Mouse (Mus musculus) midbrain, embryonic 13.5 days (tissue): ENCODE measurements around the gene Rnf123. TPM values are rescaled to one million over a fixed set of nuclear protein-coding genes. Genes with fewer than 3 reads are reported as not detected.
A peak's percentile ranks its signal among the peaks of the same experiment; 100 is the strongest.
"Not testable (repeated sequence)": the region's sequence is repeated elsewhere in the genome, so short reads cannot be mapped to it uniquely, and the experiment has no call there.

Source experiments
- ATAC-seq: fragments of 200-750 bp; cut with Nextera tagmentation; 2 replicates; pipeline ENCODE4 v1.8.0; 2017; ENCODE audit warnings: mild to moderate bottlenecking, moderate TSS enrichment, moderate library complexity
- H3K27ac ChIP-seq: fragments of 300-500 bp; sonication (generic); 2 replicates; pipeline ENCODE4 v1.5.1; 2015; ENCODE audit warnings: inconsistent platforms, mild to moderate bottlenecking, moderate library complexity
- H3K27me3 ChIP-seq: fragments of 300-500 bp; sonication (generic); 2 replicates; pipeline ENCODE4 v1.6.1; 2015; ENCODE audit warnings: mild to moderate bottlenecking, inconsistent platforms
- H3K36me3 ChIP-seq: fragments of 300-500 bp; sonication (generic); 2 replicates; pipeline ENCODE4 v1.6.1; 2015; ENCODE audit warnings: mild to moderate bottlenecking, inconsistent platforms
- H3K4me1 ChIP-seq: fragments of 300-500 bp; sonication (generic); replicated peaks from 2 replicates; pipeline ENCODE4 v1.6.1; 2015; ENCODE audit warnings: inconsistent platforms
- H3K4me2 ChIP-seq: fragments of 300-500 bp; sonication (generic); replicated peaks from 2 replicates; pipeline ENCODE4 v1.6.1; 2015; ENCODE audit warnings: moderate library complexity, mild to moderate bottlenecking, inconsistent platforms
- H3K4me3 ChIP-seq: fragments of 300-500 bp; sonication (generic); replicated peaks from 2 replicates; pipeline ENCODE4 v1.5.1; 2015; ENCODE audit warnings: mild to moderate bottlenecking, inconsistent platforms
- H3K9ac ChIP-seq: fragments of 300-500 bp; sonication (generic); replicated peaks from 2 replicates; pipeline ENCODE4 v1.6.1; 2015; ENCODE audit warnings: mild to moderate bottlenecking, inconsistent platforms
- H3K9me3 ChIP-seq: fragments of 300-500 bp; sonication (generic); 2 replicates; pipeline ENCODE4 v1.6.1; 2016; ENCODE audit warnings: mild to moderate bottlenecking, inconsistent platforms
- WGBS: fragments of 180-500 bp; shearing (Covaris S2); methylation state at CpG from one replicate; pipeline ENCODE4 v1.1.7; 2015; 5-methylcytosine and 5-hydroxymethylcytosine counted together
- polyA plus RNA-seq: library from polyadenylated mRNA; unstranded; fragments of >200 nt; fragmentation: Nextera tagmentation; extraction: Ambion mirVana; gene quantifications from 2 replicates; pipeline ENCODE4 v1.2.1, GENCODE M21; 2015

Rnf123 gene
- polyA plus RNA-seq, 1 experiment from 2014 or later: 46.2 TPM

GRCm38 (mm10) chr9:108047601-108048565 is 35.3 kb downstream of the Rnf123 start:
- 53% methylated on average over 17 of the region's 17 CpGs for WGBS
- no peak for ATAC-seq
- peak overlapping the region; percentile 80 for H3K4me2 ChIP-seq
- peaks cover 58% of the 10 kb centered on the region for H3K36me3 ChIP-seq
- H3K4me1 ChIP-seq: peaks cover 27% of the 10 kb centered on the region
- no peaks in the 10 kb centered on the region for H3K27me3 ChIP-seq
- H3K9ac ChIP-seq: peak overlapping the region; percentile 75
- H3K27ac ChIP-seq: peak overlapping the region; percentile 74
- no peaks in the 10 kb centered on the region for H3K9me3 ChIP-seq
- peak overlapping the region; percentile 72 for H3K4me3 ChIP-seq

GRCm38 (mm10) chr9:108046582-108046981 is 36.6 kb downstream of the Rnf123 start:
- Histone ChIP-seq H3K36me3 (peaks cover 64% of the 10 kb centered on the region), H3K4me1 (peaks cover 23% of the 10 kb centered on the region), H3K4me3 (no peak overlapping the region), H3K27ac (no peak overlapping the region), H3K9me3 (no peaks in the 10 kb centered on the region), H3K27me3 (no peaks in the 10 kb centered on the region), H3K9ac (no peak overlapping the region), H3K4me2 (no peak overlapping the region)
- ATAC-seq: no peak
- WGBS: 90% methylated on average over 4 of the region's 4 CpGs

- Histone ChIP-seq H3K9ac (no peak overlapping the region), H3K4me2 (no peak overlapping the region), H3K4me1 (peaks cover 17% of the 10 kb centered on the region), H3K36me3 (peaks cover 65% of the 10 kb centered on the region), H3K9me3 (no peaks in the 10 kb centered on the region), H3K27me3 (no peaks in the 10 kb centered on the region), H3K4me3 (no peak overlapping the region), H3K27ac (no peak overlapping the region)
- 97% methylated on average over 8 of the region's 8 CpGs for WGBS
- no peak for ATAC-seq
These were observed 38.2 kb downstream of the Rnf123 start for GRCm38 (mm10) chr9:108044751-108045492.

GRCm38 (mm10) chr9:108035331-108036156 is 47.6 kb downstream of the Rnf123 start:
- no peaks in the 10 kb centered on the region for H3K4me1 ChIP-seq
- H3K4me3 ChIP-seq: no peak overlapping the region
- H3K27ac ChIP-seq: no peak overlapping the region
- H3K9me3 ChIP-seq: no peaks in the 10 kb centered on the region
- H3K4me2 ChIP-seq: no peak overlapping the region
- H3K27me3 ChIP-seq: no peaks in the 10 kb centered on the region
- no peak overlapping the region for H3K9ac ChIP-seq
- WGBS: 95% methylated on average over 2 of the region's 2 CpGs
- no peak for ATAC-seq
- H3K36me3 ChIP-seq: peaks cover 66% of the 10 kb centered on the region

- Histone ChIP-seq H3K9me3 (no peaks in the 10 kb centered on the region), H3K36me3 (peaks cover 64% of the 10 kb centered on the region), H3K9ac (no peak overlapping the region), H3K27ac (no peak overlapping the region), H3K4me3 (no peak overlapping the region), H3K4me2 (no peak overlapping the region), H3K4me1 (no peaks in the 10 kb centered on the region), H3K27me3 (no peaks in the 10 kb centered on the region)
- no peak for ATAC-seq
- WGBS: 91% methylated on average over 5 of the region's 5 CpGs
These were observed 51.0 kb downstream of the Rnf123 start for GRCm38 (mm10) chr9:108032126-108032525.

- 98% methylated on average over 3 of the region's 3 CpGs for WGBS
- H3K27ac ChIP-seq: no peak overlapping the region
- H3K4me2 ChIP-seq: no peak overlapping the region
- ATAC-seq: no peak
- no peak overlapping the region for H3K9ac ChIP-seq
- H3K36me3 ChIP-seq: peaks cover 64% of the 10 kb centered on the region
- no peaks in the 10 kb centered on the region for H3K27me3 ChIP-seq
- H3K4me1 ChIP-seq: no peaks in the 10 kb centered on the region
- H3K9me3 ChIP-seq: no peaks in the 10 kb centered on the region
- no peak overlapping the region for H3K4me3 ChIP-seq
These were observed 55.3 kb downstream of the Rnf123 start for GRCm38 (mm10) chr9:108027867-108028266.

GRCm38 (mm10) chr9:108026584-108026983 is 56.6 kb downstream of the Rnf123 start:
- no peak overlapping the region for H3K4me2 ChIP-seq
- no peak overlapping the region for H3K9ac ChIP-seq
- H3K27me3 ChIP-seq: no peaks in the 10 kb centered on the region
- no peak for ATAC-seq
- H3K36me3 ChIP-seq: peaks cover 54% of the 10 kb centered on the region
- H3K27ac ChIP-seq: no peak overlapping the region
- no peak overlapping the region for H3K4me3 ChIP-seq
- 93% methylated on average over 3 of the region's 3 CpGs for WGBS
- H3K9me3 ChIP-seq: no peaks in the 10 kb centered on the region
- no peaks in the 10 kb centered on the region for H3K4me1 ChIP-seq

GRCm38 (mm10) chr9:108023216-108023615 is 59.9 kb downstream of the Rnf123 start:
- WGBS: 92% methylated on average over 3 of the region's 3 CpGs

GRCm38 (mm10) chr9:108020741-108021140 is 62.4 kb downstream of the Rnf123 start:
- WGBS: 96% methylated on average over 1 of the region's 1 CpGs
- no peak for ATAC-seq
- no peak overlapping the region for H3K27ac ChIP-seq
- no peaks in the 10 kb centered on the region for H3K27me3 ChIP-seq
- H3K4me2 ChIP-seq: no peak overlapping the region
- H3K4me3 ChIP-seq: no peak overlapping the region
- H3K9me3 ChIP-seq: no peaks in the 10 kb centered on the region
- H3K36me3 ChIP-seq: peaks cover 20% of the 10 kb centered on the region
- H3K9ac ChIP-seq: no peak overlapping the region
- H3K4me1 ChIP-seq: no peaks in the 10 kb centered on the region

More at GRCm38 (mm10) chr9:108023216-108023615, 59.9 kb downstream of the Rnf123 start:
- Histone ChIP-seq H3K4me2 (no peak overlapping the region), H3K9me3 (no peaks in the 10 kb centered on the region), H3K27me3 (no peaks in the 10 kb centered on the region), H3K27ac (no peak overlapping the region), H3K4me1 (no peaks in the 10 kb centered on the region), H3K4me3 (no peak overlapping the region), H3K36me3 (peaks cover 40% of the 10 kb centered on the region), H3K9ac (no peak overlapping the region)
- ATAC-seq: no peak

- 83% methylated on average over 3 of the region's 3 CpGs for WGBS
- H3K9ac ChIP-seq: no peak overlapping the region
These were observed 66.0 kb downstream of the Rnf123 start for GRCm38 (mm10) chr9:108017127-108017526.

GRCm38 (mm10) chr9:108013577-108013976 is 69.6 kb downstream of the Rnf123 start:
- not testable (repeated sequence) for H3K36me3 ChIP-seq, H3K27me3 ChIP-seq, H3K4me3 ChIP-seq, ATAC-seq, H3K9me3 ChIP-seq, H3K27ac ChIP-seq, H3K4me2 ChIP-seq, H3K4me1 ChIP-seq, H3K9ac ChIP-seq
- 98% methylated on average over 2 of the region's 2 CpGs for WGBS

More at GRCm38 (mm10) chr9:108017127-108017526, 66.0 kb downstream of the Rnf123 start:
- H3K9me3 ChIP-seq: no peaks in the 10 kb centered on the region
- H3K36me3 ChIP-seq: peaks cover 7% of the 10 kb centered on the region; the same call in 1 of the 2 replicates
- no peak overlapping the region for H3K27ac ChIP-seq
- H3K4me3 ChIP-seq: no peak overlapping the region
- ATAC-seq: no peak
- no peaks in the 10 kb centered on the region for H3K4me1 ChIP-seq
- no peaks in the 10 kb centered on the region for H3K27me3 ChIP-seq
- no peak overlapping the region for H3K4me2 ChIP-seq
